In genomic region chr7:78743731-78744385, GRCm38 (mm10) we compare ENCODE assay signal across 28 mouse cellular contexts. TPM values are rescaled to one million over a fixed set of nuclear protein-coding genes. Genes with fewer than 3 reads are reported as not detected.
A peak's percentile ranks its signal among the peaks of the same experiment; 100 is the strongest.
DNase-seq lines count a peak whose midpoint lies in the region; ATAC-seq and TF ChIP-seq lines count a peak whose summit lies in the region.
"Had no signal": no experiment of that assay in that cellular context is flagged by ENCODE, and none has a peak within 500 bp of the region (broad histone marks: within the 10 kb centered on the region; RNA-seq: fewer than 3 reads in every experiment).

No protein-coding gene starts in this region.

- no peak for TF ChIP-seq CTCF in lung, embryonic 14.5 days (IDR thresholded peaks at IDR 0.05; ENCODE audit: low read depth)
- no peak for TF ChIP-seq CTCF in lung, adult 2 months (IDR thresholded peaks at IDR 0.05; ENCODE audit: insufficient read depth, low read length)

- no peak overlapping the region for H3K4me2 ChIP-seq in hindbrain, embryonic 11.5 days (replicated peaks; ENCODE audit: low read depth, low read length)
- H3K4me2 ChIP-seq in hindbrain, embryonic 12.5 days (replicated peaks): no peak overlapping the region
- no peak overlapping the region for H3K4me2 ChIP-seq in lung, embryonic 14.5 days
- H3K4me2 ChIP-seq in lung, embryonic 16.5 days (ENCODE audit: low read depth, low read length): no peak overlapping the region
- H3K4me2 ChIP-seq: embryonic facial prominence, embryonic 15.5 days; forebrain, embryonic 12.5 days; heart, embryonic 11.5 days; limb, embryonic 13.5 days; liver, embryonic 11.5 days had no signal

- no peaks in the 10 kb centered on the region for H3K9me3 ChIP-seq in hindbrain, embryonic 11.5 days (ENCODE audit: control insufficient read depth, low read length)
- no peaks in the 10 kb centered on the region for H3K9me3 ChIP-seq in hindbrain, embryonic 12.5 days (replicated peaks)
- no peaks in the 10 kb centered on the region for H3K9me3 ChIP-seq in lung, embryonic 14.5 days (ENCODE audit: low read depth, low read length)
- no peaks in the 10 kb centered on the region for H3K9me3 ChIP-seq in lung, embryonic 16.5 days (ENCODE audit: control insufficient read depth, low read length)
- H3K9me3 ChIP-seq: embryonic facial prominence, embryonic 10.5 days; embryonic facial prominence, embryonic 15.5 days; forebrain, embryonic 12.5 days; limb, embryonic 13.5 days; midbrain, embryonic 10.5 days had no signal

- H3K4me3 ChIP-seq in hindbrain, embryonic 11.5 days (ENCODE audit: low read depth, low read length): no peak overlapping the region
- no peak overlapping the region for H3K4me3 ChIP-seq in hindbrain, embryonic 12.5 days
- H3K4me3 ChIP-seq in lung, embryonic 14.5 days (ENCODE audit: low read depth, low read length): no peak overlapping the region
- H3K4me3 ChIP-seq in lung, adult 2 months (replicated peaks; ENCODE audit: extremely low read depth, low read depth, low read length): no peak overlapping the region
- no peak overlapping the region for H3K4me3 ChIP-seq in lung, embryonic 16.5 days (ENCODE audit: low read length)
- H3K4me3 ChIP-seq: embryonic facial prominence, embryonic 10.5 days; embryonic facial prominence, embryonic 15.5 days; forebrain, embryonic 12.5 days; layer of hippocampus, adult 2 months; limb, embryonic 13.5 days; midbrain, embryonic 10.5 days had no signal

- H3K9ac ChIP-seq in hindbrain, embryonic 11.5 days (ENCODE audit: low read depth, low read length): no peak overlapping the region
- H3K9ac ChIP-seq in hindbrain, embryonic 12.5 days: no peak overlapping the region
- H3K9ac ChIP-seq in lung, embryonic 14.5 days: no peak overlapping the region
- no peak overlapping the region for H3K9ac ChIP-seq in lung, embryonic 16.5 days (ENCODE audit: low read length)
- H3K9ac ChIP-seq: embryonic facial prominence, embryonic 15.5 days; forebrain, embryonic 12.5 days; forebrain, postnatal 0 days; limb, embryonic 13.5 days had no signal

- no peaks in the 10 kb centered on the region for H3K36me3 ChIP-seq in hindbrain, embryonic 11.5 days (ENCODE audit: control insufficient read depth, insufficient read depth, low read length)
- no peaks in the 10 kb centered on the region for H3K36me3 ChIP-seq in hindbrain, embryonic 12.5 days
- no peaks in the 10 kb centered on the region for H3K36me3 ChIP-seq in lung, embryonic 14.5 days (ENCODE audit: insufficient read depth)
- H3K36me3 ChIP-seq in lung, embryonic 16.5 days (ENCODE audit: control insufficient read depth, insufficient read depth, low read length): no peaks in the 10 kb centered on the region
- H3K36me3 ChIP-seq: embryonic facial prominence, embryonic 10.5 days; embryonic facial prominence, embryonic 15.5 days; forebrain, embryonic 12.5 days; limb, embryonic 13.5 days; midbrain, embryonic 10.5 days had no signal

- H3K27me3 ChIP-seq in hindbrain, embryonic 11.5 days (ENCODE audit: control insufficient read depth, insufficient read depth, low read length): no peaks in the 10 kb centered on the region
- no peaks in the 10 kb centered on the region for H3K27me3 ChIP-seq in hindbrain, embryonic 12.5 days
- no peaks in the 10 kb centered on the region for H3K27me3 ChIP-seq in lung, embryonic 14.5 days (ENCODE audit: insufficient read depth, low read length)
- no peaks in the 10 kb centered on the region for H3K27me3 ChIP-seq in lung, embryonic 16.5 days (ENCODE audit: control insufficient read depth, insufficient read depth, low read depth, low read length)
- H3K27me3 ChIP-seq: embryonic facial prominence, embryonic 15.5 days; forebrain, embryonic 12.5 days; limb, embryonic 13.5 days had no signal

- ATAC-seq in hindbrain, embryonic 11.5 days (ENCODE audit: low FRiP score): no peak
- no peak for ATAC-seq in hindbrain, embryonic 12.5 days (ENCODE audit: low FRiP score)
- ATAC-seq in lung, embryonic 14.5 days (ENCODE audit: insufficient read depth): peak; percentile 89
- ATAC-seq in lung, embryonic 16.5 days (ENCODE audit: low read depth): peak; percentile 87
- ATAC-seq: forebrain, postnatal 0 days; inflammation-experienced regulatory T-cells, adult 6 months had no signal

- DNase-seq in hindbrain, embryonic 11.5 days (ENCODE audit: low spot score): peak; percentile 5
- peak; percentile 66 for DNase-seq in lung, embryonic 14.5 days
- DNase-seq in lung, adult 2 months: no peak
- DNase-seq in lung, postnatal 36 days: peak; percentile 45
- DNase-seq in thymus, postnatal 10 days (ENCODE audit: low spot score in 2 of 2): no peak
- DNase-seq in frontal cortex, postnatal 14 days (ENCODE audit: low spot score in 2 of 2): no peak
- DNase-seq: cerebellum, adult 8-10 months; cerebellum, postnatal 25 days; forebrain, postnatal 0 days; gastrocnemius, postnatal 25 days; heart, adult 18-20 months; heart, postnatal 36 days; kidney, adult 2 months; kidney, postnatal 36 days; retina, postnatal 1 day; right cerebral cortex, postnatal 14 days; thymus, postnatal 14 days had no signal

- H3K4me1 ChIP-seq in hindbrain, embryonic 11.5 days (replicated peaks; ENCODE audit: control insufficient read depth, insufficient read depth, low read length): no peaks in the 10 kb centered on the region
- no peaks in the 10 kb centered on the region for H3K4me1 ChIP-seq in hindbrain, embryonic 12.5 days
- H3K4me1 ChIP-seq in lung, embryonic 14.5 days (ENCODE audit: insufficient read depth): no peaks in the 10 kb centered on the region
- no peaks in the 10 kb centered on the region; the same call in 1 of the 2 replicates for H3K4me1 ChIP-seq in lung, adult 2 months (ENCODE audit: control insufficient read depth, insufficient read depth, low read length)
- H3K4me1 ChIP-seq in lung, embryonic 16.5 days (replicated peaks; ENCODE audit: control insufficient read depth, insufficient read depth, low read length): no peaks in the 10 kb centered on the region
- H3K4me1 ChIP-seq: embryonic facial prominence, embryonic 10.5 days; embryonic facial prominence, embryonic 15.5 days; forebrain, embryonic 12.5 days; limb, embryonic 13.5 days; midbrain, embryonic 10.5 days had no signal

- WGBS in hindbrain, embryonic 11.5 days: 74% methylated on average over 5 of the region's 5 CpGs
- 72% methylated on average over 5 of the region's 5 CpGs for WGBS in hindbrain, embryonic 12.5 days
- WGBS in lung, embryonic 14.5 days: 25% methylated on average over 5 of the region's 5 CpGs
- 47% methylated on average over 5 of the region's 5 CpGs for WGBS in lung, adult 2 months
- WGBS in lung, embryonic 16.5 days: 29% methylated on average over 5 of the region's 5 CpGs

- no peak overlapping the region for H3K27ac ChIP-seq in hindbrain, embryonic 11.5 days (ENCODE audit: low read depth, low read length)
- H3K27ac ChIP-seq in hindbrain, embryonic 12.5 days: no peak overlapping the region
- H3K27ac ChIP-seq in lung, embryonic 14.5 days (ENCODE audit: low read depth): no peak overlapping the region
- H3K27ac ChIP-seq in lung, embryonic 16.5 days (ENCODE audit: low read length): peak overlapping the region; percentile 28; the same call in 1 of the 2 replicates
- H3K27ac ChIP-seq: embryonic facial prominence, embryonic 10.5 days; embryonic facial prominence, embryonic 15.5 days; forebrain, embryonic 12.5 days; layer of hippocampus, adult 2 months; limb, embryonic 13.5 days; midbrain, embryonic 10.5 days had no signal

- no peak for TF ChIP-seq POLR2A in lung, adult 2 months (IDR thresholded peaks at IDR 0.05; ENCODE audit: borderline replicate concordance, extremely low read depth, low read depth, low read length)

RNA-seq across cellular contexts. Expression of gene Ntrk3, which starts 6.0 kb away (rescaled TPM):
- polyA plus RNA-seq in hindbrain, embryonic 11.5 days (2014; fragmentation: Nextera tagmentation; extraction: Ambion mirVana): 7.9 and 8.0 TPM in 2 replicates
- polyA plus RNA-seq in hindbrain, embryonic 12.5 days (2016; fragmentation: Nextera tagmentation; extraction: Ambion mirVana): 9.3 and 9.9 TPM in 2 replicates
- polyA plus RNA-seq in lung, embryonic 14.5 days (2014; fragmentation: Nextera tagmentation; extraction: Ambion mirVana): 0.36 and 1.1 TPM in 2 replicates
- polyA plus RNA-seq in lung, adult 2 months (2012; rRNA removed): 4.7 and 6.1 TPM in 2 replicates
- polyA plus RNA-seq in lung, embryonic 16.5 days (2015; fragmentation: Nextera tagmentation; extraction: Ambion mirVana): 0.89 and 2.5 TPM in 2 replicates

RNA-seq across cellular contexts. Expression of gene Mrps11, which starts 39.1 kb away (rescaled TPM):
- 81.2 TPM in 2 replicates for polyA plus RNA-seq in hindbrain, embryonic 11.5 days (2014; fragmentation: Nextera tagmentation; extraction: Ambion mirVana)
- polyA plus RNA-seq in hindbrain, embryonic 12.5 days (2016; fragmentation: Nextera tagmentation; extraction: Ambion mirVana): 64.0 and 64.2 TPM in 2 replicates
- 74.5 and 77.6 TPM in 2 replicates for polyA plus RNA-seq in lung, embryonic 14.5 days (2014; fragmentation: Nextera tagmentation; extraction: Ambion mirVana)
- 27.9 and 28.5 TPM in 2 replicates for polyA plus RNA-seq in lung, adult 2 months (2012; rRNA removed)
- 66.7 and 70.8 TPM in 2 replicates for polyA plus RNA-seq in lung, embryonic 16.5 days (2015; fragmentation: Nextera tagmentation; extraction: Ambion mirVana)

RNA-seq across cellular contexts. Expression of gene Mrpl46, which starts 39.5 kb away (rescaled TPM):
- polyA plus RNA-seq in hindbrain, embryonic 11.5 days (2014; fragmentation: Nextera tagmentation; extraction: Ambion mirVana): 72.4 and 76.6 TPM in 2 replicates
- polyA plus RNA-seq in hindbrain, embryonic 12.5 days (2016; fragmentation: Nextera tagmentation; extraction: Ambion mirVana): 57.3 and 59.3 TPM in 2 replicates
- 67.2 and 68.6 TPM in 2 replicates for polyA plus RNA-seq in lung, embryonic 14.5 days (2014; fragmentation: Nextera tagmentation; extraction: Ambion mirVana)
- polyA plus RNA-seq in lung, adult 2 months (2012; rRNA removed): 14.3 and 15.1 TPM in 2 replicates
- 57.6 and 60.1 TPM in 2 replicates for polyA plus RNA-seq in lung, embryonic 16.5 days (2015; fragmentation: Nextera tagmentation; extraction: Ambion mirVana)

Comparison
In these comparisons a context has a peak if more than half of its experiments do, and no peak if none do; other contexts are left out.
1. DNase-seq: peak in hindbrain, embryonic 11.5 days (single experiment), lung, embryonic 14.5 days (single experiment) and lung, postnatal 36 days (single experiment); none in lung, adult 2 months (single experiment), thymus, postnatal 10 days (0 of 2) and frontal cortex, postnatal 14 days (0 of 2).
2. ATAC-seq: peak in lung, embryonic 14.5 days (single experiment) and lung, embryonic 16.5 days (single experiment); none in hindbrain, embryonic 11.5 days (single experiment) and hindbrain, embryonic 12.5 days (single experiment).